Mouse (Mus musculus): ENCODE data around the gene Lhb. TPM values are rescaled to one million over a fixed set of nuclear protein-coding genes. Genes with fewer than 3 reads are reported as not detected.
"Not testable (repeated sequence)": the region's sequence is repeated elsewhere in the genome, so short reads cannot be mapped to it uniquely, and the experiment has no call there.

Lhb gene
- total RNA-seq (2021), result under 1 TPM; 0.47 to 0.59 TPM
- long read RNA-seq, experiment 1, partial matches to known transcripts, result 0 of 1 reads
- long read RNA-seq, experiment 1, other reads (novel, unspliced or antisense), result 1 of 1 reads
- long read RNA-seq, experiment 2, result 0 reads

- no peak for DNase-seq (ENCODE audit: low spot score)
Observed at GRCm38 (mm10) chr7:45420615-45420919, at the start of gene Lhb. TSS of gene Lhb (plus strand) at chr7:45420820.

GRCm38 (mm10) chr7:45372371-45372770 lies 48.2 kb upstream of the Lhb start:
- no peak for DNase-seq (ENCODE audit: low spot score)

- no peak for DNase-seq (ENCODE audit: low spot score)
Observed at GRCm38 (mm10) chr7:45374620-45375019, 46.0 kb upstream of the Lhb start.

- DNase-seq (ENCODE audit: low spot score), result no peak
Observed at GRCm38 (mm10) chr7:45376057-45376456, 44.6 kb upstream of the Lhb start.

- no peak for DNase-seq (ENCODE audit: low spot score)
Observed at GRCm38 (mm10) chr7:45386077-45386476, 34.5 kb upstream of the Lhb start.

GRCm38 (mm10) chr7:45395129-45395541 lies 25.5 kb upstream of the Lhb start:
- no peak for DNase-seq (ENCODE audit: low spot score)

- peak; percentile 100 for DNase-seq (ENCODE audit: low spot score)
Observed at GRCm38 (mm10) chr7:45395578-45396336, 24.9 kb upstream of the Lhb start, which contains the start of gene Snrnp70. TSS of gene Snrnp70 (minus strand) at chr7:45395742.

- not testable (repeated sequence) for DNase-seq (ENCODE audit: low spot score)
Observed at GRCm38 (mm10) chr7:45396337-45396775, 24.3 kb upstream of the Lhb start.

GRCm38 (mm10) chr7:45396787-45397186 lies 23.8 kb upstream of the Lhb start:
- DNase-seq (ENCODE audit: low spot score), result no peak

GRCm38 (mm10) chr7:45401521-45402085 lies 19.0 kb upstream of the Lhb start:
- DNase-seq (ENCODE audit: low spot score), result no peak

- peak; percentile 66 for DNase-seq (ENCODE audit: low spot score)
Observed at GRCm38 (mm10) chr7:45403532-45404261, 16.9 kb upstream of the Lhb start.

GRCm38 (mm10) chr7:45405091-45406075 lies 15.2 kb upstream of the Lhb start, which contains the start of gene Kcna7:
TSS of gene Kcna7 (plus strand) at chr7:45405653.
- peak; percentile 87 for DNase-seq (ENCODE audit: low spot score)

- peak; percentile 87 for DNase-seq (ENCODE audit: low spot score)
Observed at GRCm38 (mm10) chr7:45406157-45407156, 14.2 kb upstream of the Lhb start.

- no peak for DNase-seq (ENCODE audit: low spot score)
Observed at GRCm38 (mm10) chr7:45407836-45408235, 12.8 kb upstream of the Lhb start.

- DNase-seq (ENCODE audit: low spot score), result no peak
Observed at GRCm38 (mm10) chr7:45408351-45408750, 12.3 kb upstream of the Lhb start.

- DNase-seq (ENCODE audit: low spot score), result no peak
Observed at GRCm38 (mm10) chr7:45408949-45409348, 11.7 kb upstream of the Lhb start.

GRCm38 (mm10) chr7:45409497-45410163 lies 11.0 kb upstream of the Lhb start:
- no peak for DNase-seq (ENCODE audit: low spot score)

- peak; percentile 79 for DNase-seq (ENCODE audit: low spot score)
Observed at GRCm38 (mm10) chr7:45412421-45412820, 8.2 kb upstream of the Lhb start.

Data from gastrocnemius, adult 18-20 months (tissue).